Mouse (Mus musculus): Measurements from ENCODE around the gene Ammecr1.

Gene Ammecr1

GRCm38 (mm10) chrX:142829866-142830470 is 136.6 kb downstream of the Ammecr1 start:
- ATAC-seq (ENCODE audit: low TSS enrichment) = no peak

GRCm38 (mm10) chrX:142829267-142829666 is 137.3 kb downstream of the Ammecr1 start:
- ATAC-seq (ENCODE audit: low TSS enrichment) = no peak

DNA sequence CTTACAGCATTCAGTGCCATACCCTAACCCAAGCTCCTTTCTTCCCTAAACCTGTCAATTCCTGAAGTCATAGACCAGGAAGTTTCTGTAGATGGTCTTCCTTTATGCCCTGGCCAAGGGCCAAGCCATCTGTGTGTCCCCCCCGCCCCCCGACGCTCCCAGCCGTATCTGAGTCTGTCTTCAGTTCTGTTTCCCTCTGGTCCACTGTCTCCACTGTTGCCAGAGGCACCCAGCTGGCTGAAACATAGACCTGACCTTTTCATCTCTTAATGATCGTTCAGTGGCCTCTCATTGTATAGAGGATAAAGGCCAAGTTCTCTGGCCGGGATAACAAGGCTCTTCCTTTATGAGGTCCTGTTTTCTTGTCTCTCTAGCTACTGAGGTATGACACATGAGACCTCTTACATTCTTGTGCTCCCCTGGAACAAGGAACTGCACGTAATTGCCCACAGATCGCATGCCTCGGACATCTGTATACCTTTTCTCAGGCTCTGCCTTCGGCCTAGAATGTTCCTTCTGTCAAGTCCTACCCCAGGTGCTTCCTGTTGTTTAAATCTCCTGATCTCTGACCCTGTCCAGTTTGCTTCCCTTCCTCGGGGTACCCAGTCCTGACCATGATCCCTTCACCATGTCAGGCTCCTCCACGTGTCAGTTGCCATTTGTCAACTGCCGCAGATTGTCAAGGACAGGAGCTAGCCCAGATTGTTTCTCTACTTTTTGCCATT is 138.2 kb downstream of the Ammecr1 start:
- ATAC-seq (ENCODE audit: low TSS enrichment) = no peak

- no peak for ATAC-seq (ENCODE audit: low TSS enrichment)
These were observed 138.9 kb downstream of the Ammecr1 start for GRCm38 (mm10) chrX:142827644-142828043.

- ATAC-seq (ENCODE audit: low TSS enrichment) = no peak
These were observed 141.2 kb downstream of the Ammecr1 start for GRCm38 (mm10) chrX:142825309-142825708.

DNA sequence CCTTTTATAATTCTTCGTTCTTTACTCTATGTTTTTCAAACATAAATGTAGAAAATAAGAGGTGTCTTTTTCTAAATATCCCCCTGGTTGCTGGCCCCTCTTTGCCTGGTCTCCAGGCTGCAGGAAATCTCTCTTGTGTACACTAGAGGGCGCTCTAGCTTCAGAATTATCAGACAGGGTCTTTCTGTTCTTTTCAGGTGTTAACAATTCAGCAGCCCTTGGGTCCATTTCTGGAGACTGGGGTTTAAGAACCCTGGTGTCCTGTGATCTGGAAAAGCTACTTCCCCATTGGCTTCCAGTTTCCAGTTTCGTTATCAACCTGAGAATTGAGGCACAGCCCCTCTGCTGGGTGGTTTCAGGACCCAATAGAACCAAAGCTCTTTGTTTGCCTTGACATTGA is 144.7 kb downstream of the Ammecr1 start:
- no peak for ATAC-seq (ENCODE audit: low TSS enrichment)

DNA sequence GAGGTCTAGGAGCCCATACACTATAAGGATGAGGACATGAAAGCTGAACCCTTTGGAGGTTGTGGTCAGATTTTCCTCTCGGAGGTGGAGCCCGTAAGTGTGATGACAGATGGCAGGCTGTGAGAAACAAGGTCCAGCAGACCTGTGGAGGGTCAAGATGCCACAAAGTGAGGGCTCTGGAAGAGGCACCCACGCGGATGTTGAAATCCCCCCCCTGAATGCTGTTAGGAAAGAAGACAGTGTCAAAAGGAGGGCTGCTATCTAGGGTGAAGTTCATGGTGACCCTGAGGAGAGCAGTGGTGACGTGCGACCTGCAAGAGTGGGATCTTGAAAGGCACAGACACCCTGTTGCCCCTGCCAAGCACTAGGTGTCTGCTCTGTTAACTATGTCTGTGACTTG is 145.3 kb downstream of the Ammecr1 start:
- ATAC-seq (ENCODE audit: low TSS enrichment) = no peak

- ATAC-seq (ENCODE audit: low TSS enrichment) = peak; percentile 57; the same call in 1 of the 2 replicates
These were observed 148.4 kb downstream of the Ammecr1 start for GRCm38 (mm10) chrX:142818057-142818682.

DNA sequence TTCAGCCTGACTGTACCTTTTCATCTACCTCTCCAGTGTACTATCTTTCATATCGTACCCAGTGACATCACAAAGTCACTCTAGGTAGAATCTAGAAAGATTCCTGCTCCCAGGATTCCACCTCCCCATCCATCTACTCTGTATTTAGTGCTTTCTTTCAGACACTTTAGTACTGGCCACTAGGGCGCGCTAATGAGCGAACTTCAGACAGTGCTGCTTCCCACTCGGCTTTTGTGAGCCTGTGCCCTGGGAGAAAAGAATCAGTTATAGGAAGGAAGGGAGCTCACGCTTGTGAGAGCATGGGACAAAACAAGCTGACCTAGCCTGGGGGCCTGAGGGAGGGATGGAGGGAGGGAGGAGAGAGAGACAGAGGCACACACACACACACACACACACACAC is 153.4 kb downstream of the Ammecr1 start:
- ATAC-seq (ENCODE audit: low TSS enrichment) = peak; percentile 85

GRCm38 (mm10) chrX:142808411-142808810 is 158.1 kb downstream of the Ammecr1 start:
- ATAC-seq (ENCODE audit: low TSS enrichment) = peak; percentile 73

DNA sequence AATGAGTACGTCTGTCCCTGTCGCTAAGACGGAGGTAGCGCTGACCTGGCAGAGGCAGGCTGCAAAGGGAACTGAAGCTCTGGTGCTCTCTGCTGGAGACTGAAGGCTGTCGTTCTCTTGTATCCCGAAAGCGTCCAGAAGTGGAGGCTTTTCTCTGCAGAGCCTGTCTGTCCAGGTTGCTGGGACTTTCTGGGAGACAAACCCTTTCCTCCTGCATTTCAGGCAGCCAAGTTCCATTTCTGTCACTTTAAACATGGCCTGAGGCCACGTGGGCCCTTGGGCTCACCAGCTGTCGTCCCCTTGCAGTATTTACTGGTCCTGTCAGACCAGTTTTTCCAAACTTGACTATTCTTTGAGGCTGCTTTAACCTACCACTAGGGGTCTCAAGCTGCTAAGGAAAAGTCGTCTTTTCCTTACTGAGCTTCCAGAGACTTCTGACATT is 159.9 kb downstream of the Ammecr1 start:
- ATAC-seq (ENCODE audit: low TSS enrichment) = peak; percentile 91

DNA sequence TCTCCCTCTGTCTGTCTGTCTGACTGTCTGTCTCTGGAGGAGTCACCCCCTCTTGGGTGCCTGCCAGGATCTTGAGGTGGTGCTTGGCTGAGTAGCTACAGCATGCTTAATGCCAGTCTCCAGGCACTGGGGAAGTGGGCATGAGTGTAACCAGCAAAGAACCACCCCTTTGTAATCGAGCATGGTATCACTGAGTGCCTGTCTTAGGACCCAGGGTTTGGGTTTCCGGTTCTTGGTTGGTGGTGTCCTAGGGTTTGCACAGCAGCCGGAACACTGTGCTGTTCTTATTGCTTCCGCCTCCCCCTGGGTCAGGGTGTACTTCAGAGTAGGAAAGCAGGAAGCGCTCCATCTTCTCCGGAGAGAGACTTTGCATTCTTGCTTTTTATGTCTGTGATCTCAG is 160.4 kb downstream of the Ammecr1 start:
- peak; percentile 51 for ATAC-seq (ENCODE audit: low TSS enrichment)

DNA sequence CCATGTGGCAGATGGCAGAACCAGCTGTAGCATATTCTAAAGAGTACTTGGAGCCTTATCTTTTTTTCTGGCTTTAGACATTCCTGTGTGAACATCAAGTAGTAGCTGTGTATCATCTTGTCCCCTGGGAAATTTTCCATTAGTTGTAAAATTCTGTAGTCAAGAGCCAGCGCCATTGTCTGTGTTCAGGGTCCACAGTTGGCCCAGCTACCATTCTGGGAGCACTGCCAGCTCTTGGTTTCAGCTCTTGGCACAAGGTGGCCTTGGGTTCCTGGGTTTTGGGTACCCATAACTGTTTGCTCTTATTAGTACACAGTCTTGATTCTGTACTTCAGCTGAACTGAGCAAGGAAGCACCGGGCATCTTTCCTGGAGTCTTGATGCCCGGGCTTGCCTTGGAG is 161.9 kb downstream of the Ammecr1 start:
- ATAC-seq (ENCODE audit: low TSS enrichment) = no peak

All from frontal cortex, adult (tissue).